In the genomic region with DNA sequence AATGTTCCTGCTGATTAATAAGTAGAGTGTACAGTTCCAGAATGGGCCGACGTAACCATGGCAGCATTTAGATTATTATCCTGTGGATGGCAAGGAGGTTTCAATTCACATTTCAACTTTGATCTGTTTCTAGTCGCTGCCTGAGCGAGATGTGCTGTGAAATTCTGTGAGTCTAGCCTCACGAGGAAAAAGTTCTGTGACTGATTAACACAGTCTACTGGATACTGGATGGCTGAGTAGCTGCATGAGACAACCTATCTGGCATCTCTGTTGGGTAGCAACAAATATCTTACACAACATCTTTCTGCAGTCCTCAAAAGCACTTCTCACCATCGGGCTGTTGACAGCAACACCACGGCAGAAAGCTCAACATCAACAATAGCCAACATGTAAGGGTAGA, we compare ENCODE assay signal across 36 mouse cellular contexts. TPM values are rescaled to one million over a fixed set of nuclear protein-coding genes. Genes with fewer than 3 reads are reported as not detected.
"Had no signal": no experiment of that assay in that cellular context is flagged by ENCODE, and none has a peak within 500 bp of the region (broad histone marks: within the 10 kb centered on the region; RNA-seq: fewer than 3 reads in every experiment).

No protein-coding gene starts in this region.

- H3K27ac ChIP-seq: limb, embryonic 10.5 days; limb, embryonic 12.5 days; limb, embryonic 13.5 days; limb, embryonic 15.5 days; liver, embryonic 12.5 days; liver, embryonic 13.5 days; liver, embryonic 14.5 days; liver, embryonic 15.5 days; lung, embryonic 15.5 days; macrophage; midbrain, embryonic 10.5 days; midbrain, embryonic 12.5 days; midbrain, embryonic 13.5 days; midbrain, embryonic 15.5 days; neural tube, embryonic 12.5 days; neural tube, embryonic 13.5 days had no signal

- ATAC-seq: liver, embryonic 12.5 days; liver, postnatal 0 days; lung, postnatal 0 days; midbrain, embryonic 13.5 days; midbrain, embryonic 15.5 days; midbrain, embryonic 16.5 days had no signal

- H3K36me3 ChIP-seq: limb, embryonic 10.5 days; limb, embryonic 12.5 days; limb, embryonic 13.5 days; limb, embryonic 15.5 days; liver, embryonic 12.5 days; liver, embryonic 13.5 days; liver, embryonic 15.5 days; lung, embryonic 15.5 days; midbrain, embryonic 10.5 days; midbrain, embryonic 12.5 days; midbrain, embryonic 13.5 days; midbrain, embryonic 15.5 days; neural tube, embryonic 12.5 days; neural tube, embryonic 13.5 days had no signal

- H3K9me3 ChIP-seq: limb, embryonic 10.5 days; limb, embryonic 12.5 days; limb, embryonic 13.5 days; limb, embryonic 15.5 days; liver, embryonic 12.5 days; liver, embryonic 13.5 days; liver, embryonic 15.5 days; lung, embryonic 15.5 days; midbrain, embryonic 10.5 days; midbrain, embryonic 12.5 days; midbrain, embryonic 13.5 days; midbrain, embryonic 15.5 days; neural tube, embryonic 12.5 days; neural tube, embryonic 13.5 days had no signal

- H3K9ac ChIP-seq: limb, embryonic 12.5 days; limb, embryonic 13.5 days; limb, embryonic 15.5 days; liver, embryonic 12.5 days; liver, embryonic 13.5 days; liver, embryonic 14.5 days; liver, embryonic 15.5 days; liver, postnatal 0 days; lung, embryonic 14.5 days; lung, embryonic 15.5 days; midbrain, embryonic 12.5 days; midbrain, embryonic 13.5 days; midbrain, embryonic 15.5 days; neural tube, embryonic 12.5 days; neural tube, embryonic 13.5 days had no signal

- H3K27me3 ChIP-seq: limb, embryonic 15.5 days; liver, embryonic 12.5 days; liver, embryonic 13.5 days; liver, embryonic 15.5 days; lung, embryonic 15.5 days; midbrain, embryonic 15.5 days; neural tube, embryonic 12.5 days had no signal

- H3K4me2 ChIP-seq: limb, embryonic 12.5 days; limb, embryonic 13.5 days; limb, embryonic 15.5 days; liver, embryonic 11.5 days; liver, embryonic 12.5 days; liver, embryonic 13.5 days; liver, embryonic 15.5 days; lung, embryonic 14.5 days; lung, embryonic 15.5 days; midbrain, embryonic 11.5 days; midbrain, embryonic 12.5 days; midbrain, embryonic 13.5 days; midbrain, embryonic 15.5 days; neural tube, embryonic 12.5 days; neural tube, embryonic 13.5 days had no signal

- DNase-seq: left cerebral cortex, postnatal 4 days; liver; liver, embryonic 13.5 days; liver, postnatal 0 days; lung, adult 18-20 months; lung, adult 2 months; lung, embryonic 14.5 days; lung, postnatal 10 days; lung, postnatal 14 days; lung, postnatal 36 days; lung, postnatal 4 days; midbrain, embryonic 14.5 days had no signal

- H3K4me1 ChIP-seq: limb, embryonic 10.5 days; limb, embryonic 12.5 days; limb, embryonic 13.5 days; limb, embryonic 15.5 days; lung, embryonic 15.5 days; midbrain, embryonic 10.5 days; midbrain, embryonic 12.5 days; midbrain, embryonic 15.5 days; neural tube, embryonic 12.5 days; neural tube, embryonic 13.5 days had no signal

- H3K4me3 ChIP-seq: limb, embryonic 10.5 days; limb, embryonic 12.5 days; limb, embryonic 13.5 days; limb, embryonic 15.5 days; liver, embryonic 12.5 days; liver, embryonic 13.5 days; liver, embryonic 15.5 days; lung, embryonic 15.5 days; megakaryocyte, embryonic 14.5 days; midbrain, embryonic 10.5 days; midbrain, embryonic 12.5 days; midbrain, embryonic 13.5 days; midbrain, embryonic 15.5 days; myocyte; neural tube, embryonic 12.5 days; neural tube, embryonic 13.5 days had no signal

RNA-seq across cellular contexts. Expression of a gene that starts 56.1 kb away (rescaled TPM):
- polyA plus RNA-seq: limb, embryonic 11.5 days; limb, embryonic 12.5 days; limb, embryonic 15.5 days; liver, adult 2 months; lung, adult 2 months; lung, postnatal 0 days; macrophage; midbrain, embryonic 11.5 days; midbrain, embryonic 12.5 days; midbrain, embryonic 13.5 days; midbrain, embryonic 14.5 days; midbrain, embryonic 15.5 days; myocyte; neural tube, embryonic 11.5 days; neural tube, embryonic 13.5 days had no signal
